Mouse (Mus musculus): ENCODE measurements around the gene Xbp1.

DNA sequence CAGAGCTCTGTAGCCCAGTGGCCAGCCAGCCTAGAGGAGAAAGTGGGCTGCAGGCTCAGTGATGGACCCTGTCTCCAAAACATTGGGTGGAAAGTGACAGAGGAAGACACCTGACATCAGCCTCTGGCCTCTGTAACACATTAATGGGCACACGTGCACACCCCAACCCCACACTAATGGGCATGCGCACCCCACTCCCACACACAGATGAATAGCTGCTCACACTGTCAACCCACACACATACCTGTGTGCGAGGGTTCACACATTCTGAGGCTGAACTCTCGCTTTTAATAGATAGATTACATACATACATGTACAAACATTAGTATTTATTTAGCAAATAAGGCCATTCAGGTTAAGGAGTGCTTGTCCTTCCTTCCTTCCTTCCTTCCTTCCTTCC lies 6.4 kb upstream of the Xbp1 start:
- no peak for TF ChIP-seq CTCF (IDR thresholded peaks at IDR 0.05; ENCODE audit: extremely low read depth, insufficient read depth, insufficient read length, insufficient replicate concordance)
- TF ChIP-seq POLR2A (IDR thresholded peaks at IDR 0.05; ENCODE audit: low read depth, low read length) = no peak

All from spleen, adult 2 months (tissue).